Comparison of ENCODE assay signal across 13 mouse cellular contexts in genomic region chr2:6279614-6280301, GRCm38 (mm10).
"Had no signal": no experiment of that assay in that cellular context is flagged by ENCODE, and none has a peak within 500 bp of the region (broad histone marks: within the 10 kb centered on the region; RNA-seq: fewer than 3 reads in every experiment).

No protein-coding gene starts in this region.

- H3K27me3 ChIP-seq: midbrain, embryonic 13.5 days; neural tube, embryonic 15.5 days; stomach, embryonic 15.5 days had no signal

- H3K4me3 ChIP-seq: liver, embryonic 15.5 days; midbrain, embryonic 13.5 days; neural tube, embryonic 15.5 days; stomach, embryonic 15.5 days had no signal

- H3K4me2 ChIP-seq: liver, embryonic 11.5 days; liver, embryonic 15.5 days; lung, embryonic 14.5 days; midbrain, embryonic 13.5 days; neural tube, embryonic 15.5 days; stomach, embryonic 15.5 days had no signal

- H3K9ac ChIP-seq: liver, embryonic 15.5 days; lung, embryonic 14.5 days; midbrain, embryonic 13.5 days; neural tube, embryonic 15.5 days; stomach, embryonic 15.5 days had no signal

- ATAC-seq: intestine, embryonic 16.5 days; midbrain, embryonic 13.5 days had no signal

- H3K36me3 ChIP-seq: liver, embryonic 15.5 days; midbrain, embryonic 13.5 days; neural tube, embryonic 15.5 days; stomach, embryonic 15.5 days had no signal

- DNase-seq: kidney, postnatal 25 days; lung, embryonic 14.5 days; lung, postnatal 10 days; lung, postnatal 4 days; right cerebral cortex, postnatal 4 days; thymus, adult 2 months; thymus, postnatal 25 days had no signal

- H3K9me3 ChIP-seq: liver, embryonic 15.5 days; midbrain, embryonic 13.5 days; neural tube, embryonic 15.5 days; stomach, embryonic 15.5 days had no signal

- H3K27ac ChIP-seq: liver, embryonic 15.5 days; midbrain, embryonic 13.5 days; neural tube, embryonic 15.5 days; stomach, embryonic 15.5 days had no signal

- H3K4me1 ChIP-seq: midbrain, embryonic 13.5 days; neural tube, embryonic 15.5 days; stomach, embryonic 15.5 days had no signal
